25 mouse cellular contexts compared by ENCODE assay signal in the genomic region with DNA sequence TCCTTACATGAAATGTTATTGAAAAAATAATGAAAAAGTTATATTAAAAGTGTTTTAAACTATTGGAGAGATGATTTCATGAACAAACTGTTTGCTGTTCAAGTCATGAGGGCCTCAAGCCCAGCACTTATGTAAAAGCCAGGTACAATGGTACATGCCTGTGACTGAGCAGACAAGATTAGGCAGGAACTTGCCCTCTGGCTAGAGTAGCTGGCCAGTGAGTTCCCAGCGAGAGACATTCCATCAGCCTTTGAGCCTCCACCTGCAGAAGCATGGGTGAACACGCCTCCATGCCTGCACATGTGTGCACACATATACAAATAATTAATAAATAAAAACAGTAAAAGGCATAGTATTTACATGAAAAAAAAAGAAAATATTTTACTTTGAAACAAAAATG.
"Had no signal": no experiment of that assay in that cellular context is flagged by ENCODE, and none has a peak within 500 bp of the region (broad histone marks: within the 10 kb centered on the region; RNA-seq: fewer than 3 reads in every experiment).

No protein-coding gene starts in this region.

- ATAC-seq: hindbrain, postnatal 0 days; liver, embryonic 12.5 days had no signal

- H3K27ac ChIP-seq: heart, embryonic 10.5 days; hindbrain, embryonic 10.5 days; hindbrain, embryonic 12.5 days; hindbrain, embryonic 15.5 days; hindbrain, postnatal 0 days; kidney, embryonic 15.5 days; kidney, postnatal 0 days; limb, embryonic 13.5 days; limb, embryonic 15.5 days; liver, embryonic 12.5 days; liver, embryonic 14.5 days had no signal

- H3K4me2 ChIP-seq: heart, embryonic 12.5 days; hindbrain, embryonic 12.5 days; hindbrain, embryonic 15.5 days; kidney, embryonic 15.5 days; limb, embryonic 13.5 days; limb, embryonic 15.5 days; liver, embryonic 12.5 days had no signal

- H3K9me3 ChIP-seq: heart, embryonic 10.5 days; heart, embryonic 12.5 days; hindbrain, embryonic 10.5 days; hindbrain, embryonic 12.5 days; hindbrain, embryonic 15.5 days; kidney, embryonic 15.5 days; limb, embryonic 13.5 days; limb, embryonic 15.5 days; liver, embryonic 12.5 days had no signal

- H3K4me1 ChIP-seq: heart, embryonic 10.5 days; heart, embryonic 12.5 days; hindbrain, embryonic 10.5 days; hindbrain, embryonic 12.5 days; hindbrain, embryonic 15.5 days; kidney, embryonic 15.5 days; limb, embryonic 13.5 days; limb, embryonic 15.5 days; liver, embryonic 12.5 days had no signal

- H3K4me3 ChIP-seq: heart, embryonic 10.5 days; heart, embryonic 12.5 days; hindbrain, embryonic 10.5 days; hindbrain, embryonic 12.5 days; hindbrain, embryonic 15.5 days; kidney, embryonic 15.5 days; limb, embryonic 13.5 days; limb, embryonic 15.5 days; liver, embryonic 12.5 days had no signal

- H3K9ac ChIP-seq: heart, embryonic 12.5 days; hindbrain, embryonic 12.5 days; hindbrain, embryonic 15.5 days; kidney, embryonic 15.5 days; limb, embryonic 13.5 days; limb, embryonic 15.5 days; liver, embryonic 12.5 days; liver, embryonic 14.5 days had no signal

- H3K27me3 ChIP-seq: heart, embryonic 12.5 days; hindbrain, embryonic 12.5 days; hindbrain, embryonic 15.5 days; kidney, embryonic 15.5 days; limb, embryonic 13.5 days; limb, embryonic 15.5 days; liver, embryonic 12.5 days had no signal

- DNase-seq: gastrocnemius, postnatal 14 days; gastrocnemius, postnatal 36 days; heart, adult 18-20 months; heart, postnatal 10 days; heart, postnatal 4 days; kidney, adult 11 months; kidney, adult 2 months; kidney, adult 9 months; kidney, postnatal 14 days; kidney, postnatal 36 days; layer of hippocampus, adult 9-11 months; layer of hippocampus, postnatal 36 days; left cerebral cortex, postnatal 4 days had no signal

- H3K36me3 ChIP-seq: heart, embryonic 10.5 days; heart, embryonic 12.5 days; hindbrain, embryonic 10.5 days; hindbrain, embryonic 12.5 days; hindbrain, embryonic 15.5 days; kidney, embryonic 15.5 days; limb, embryonic 13.5 days; limb, embryonic 15.5 days; liver, embryonic 12.5 days had no signal
